Mouse (Mus musculus) MEL-GATA-1-ER (cell line): ENCODE data around the gene Pde7b.

Source experiments
- DNase-seq: peaks from one replicate; pipeline ENCODE4 v3.0.0-alpha.2; 2012; ENCODE audit warnings: low read depth; ENCODE audit errors: extremely low read depth

Gene Pde7b

GRCm38 (mm10) chr10:20722651-20723520 is 2.0 kb downstream of the Pde7b start:
- no peak for DNase-seq

GRCm38 (mm10) chr10:20719201-20719600 is 5.7 kb downstream of the Pde7b start:
- DNase-seq: no peak

GRCm38 (mm10) chr10:20700633-20701032 is 24.2 kb downstream of the Pde7b start:
- no peak for DNase-seq

GRCm38 (mm10) chr10:20699874-20700273 is 25.0 kb downstream of the Pde7b start:
- DNase-seq: no peak

- no peak for DNase-seq
Observed at GRCm38 (mm10) chr10:20695637-20696036, 29.2 kb downstream of the Pde7b start.

GRCm38 (mm10) chr10:20690002-20690401 is 34.9 kb downstream of the Pde7b start:
- DNase-seq: no peak

- no peak for DNase-seq
Observed at GRCm38 (mm10) chr10:20684151-20684550, 40.7 kb downstream of the Pde7b start.

GRCm38 (mm10) chr10:20680986-20681385 is 43.9 kb downstream of the Pde7b start:
- no peak for DNase-seq

GRCm38 (mm10) chr10:20675321-20675720 is 49.6 kb downstream of the Pde7b start:
- no peak for DNase-seq

GRCm38 (mm10) chr10:20673798-20674197 is 51.1 kb downstream of the Pde7b start:
- no peak for DNase-seq

GRCm38 (mm10) chr10:20672591-20672990 is 52.3 kb downstream of the Pde7b start:
- no peak for DNase-seq

GRCm38 (mm10) chr10:20671621-20672020 is 53.3 kb downstream of the Pde7b start:
- no peak for DNase-seq

GRCm38 (mm10) chr10:20670541-20670940 is 54.3 kb downstream of the Pde7b start:
- DNase-seq: no peak

GRCm38 (mm10) chr10:20669467-20669866 is 55.4 kb downstream of the Pde7b start:
- no peak for DNase-seq

GRCm38 (mm10) chr10:20668577-20668976 is 56.3 kb downstream of the Pde7b start:
- no peak for DNase-seq

GRCm38 (mm10) chr10:20666655-20667054 is 58.2 kb downstream of the Pde7b start:
- no peak for DNase-seq

- DNase-seq: no peak
Observed at GRCm38 (mm10) chr10:20662951-20663350, 61.9 kb downstream of the Pde7b start.

GRCm38 (mm10) chr10:20661684-20662083 is 63.2 kb downstream of the Pde7b start:
- no peak for DNase-seq

GRCm38 (mm10) chr10:20659718-20660117 is 65.2 kb downstream of the Pde7b start:
- DNase-seq: no peak

- no peak for DNase-seq
Observed at GRCm38 (mm10) chr10:20659268-20659667, 65.6 kb downstream of the Pde7b start.

GRCm38 (mm10) chr10:20658716-20659115 is 66.2 kb downstream of the Pde7b start:
- DNase-seq: no peak

GRCm38 (mm10) chr10:20657316-20658081 is 67.4 kb downstream of the Pde7b start:
- DNase-seq: no peak
